Mouse (Mus musculus) cortical plate, adult 2 months (tissue): ENCODE data around the gene Spata1. TPM values are rescaled to one million over a fixed set of nuclear protein-coding genes. Genes with fewer than 3 reads are reported as not detected.

Experiments
- H3K27ac ChIP-seq: fragments of 200-500 bp; 2 replicates; pipeline ENCODE4 v1.5.1; 2012; ENCODE audit warnings: low read length, control low read depth, inconsistent platforms; ENCODE audit not compliant: insufficient read depth
- H3K4me1 ChIP-seq: fragments of 200-500 bp; 2 replicates; pipeline ENCODE4 v1.6.1; 2011; ENCODE audit warnings: low read length; ENCODE audit not compliant: control insufficient read depth, insufficient read depth
- H3K4me3 ChIP-seq: fragments of 200-500 bp; 2 replicates; pipeline ENCODE4 v1.5.1; 2011; ENCODE audit warnings: mild to moderate bottlenecking, low read length, control low read depth; ENCODE audit not compliant: insufficient read depth
- CTCF ChIP-seq: fragments of 200-500 bp; IDR thresholded peaks from 2 replicates; pipeline ENCODE4 v1.5.1; 2011; ENCODE audit warnings: mild to moderate bottlenecking, control low read depth, low read length; ENCODE audit not compliant: insufficient read depth; ENCODE audit errors: extremely low read depth
- POLR2A ChIP-seq: fragments of 200-500 bp; IDR thresholded peaks from 2 replicates; pipeline ENCODE4 v1.6.1; 2011; ENCODE audit warnings: mild to moderate bottlenecking, low read length, control low read depth; ENCODE audit not compliant: insufficient read depth; ENCODE audit errors: extremely low read depth
- polyA plus RNA-seq: library from polyadenylated mRNA; depleted of rRNA; stranded (reverse); fragments of >200 nt; gene quantifications from 2 replicates; pipeline ENCODE4 v1.2.3, GENCODE M21; 2012; rRNA removed

Spata1 gene
- polyA plus RNA-seq, 1 experiment = 3.7 TPM

DNA sequence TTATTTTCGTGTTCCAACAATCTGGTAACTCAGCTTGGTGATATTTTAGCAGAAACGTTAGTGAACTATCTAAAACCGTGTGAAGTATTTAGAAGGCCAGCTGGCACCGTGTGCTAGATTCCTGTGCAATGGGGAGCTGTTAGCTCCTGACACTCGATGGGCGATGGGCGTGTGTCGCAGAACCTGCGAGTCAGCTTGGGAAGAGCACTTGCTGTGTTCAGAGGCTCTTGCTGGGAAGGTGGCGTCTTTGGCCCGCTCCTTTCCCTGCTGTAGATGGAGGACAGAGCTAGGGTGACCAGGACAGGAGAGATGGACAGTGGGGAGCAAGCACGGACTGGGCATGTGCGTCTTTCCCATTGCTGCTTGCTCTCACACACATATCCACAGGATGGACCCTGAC, 86.5 kb downstream of the Spata1 start:
- no peak for TF ChIP-seq CTCF
- TF ChIP-seq POLR2A = no peak

DNA sequence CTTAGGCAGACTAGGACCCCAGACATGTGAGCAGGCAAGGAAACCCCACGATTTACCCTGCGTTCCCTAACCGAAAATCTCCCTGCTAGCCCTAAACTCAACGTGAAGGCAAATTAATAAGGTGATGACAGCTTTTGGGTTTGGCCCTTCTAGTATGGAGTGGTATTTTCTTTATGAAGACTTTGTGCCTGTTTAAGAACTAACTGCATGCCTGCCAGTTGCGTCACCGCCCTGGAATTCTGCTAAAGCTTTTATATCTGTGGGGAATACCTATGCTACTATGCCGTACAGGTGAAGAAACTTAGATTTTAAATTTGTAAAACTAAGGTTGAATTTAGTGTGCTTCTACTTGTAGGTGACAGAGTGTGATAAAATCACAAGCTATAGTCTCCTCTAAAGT, 87.1 kb downstream of the Spata1 start:
- no peak overlapping the region for H3K4me3 ChIP-seq
- TF ChIP-seq CTCF (no peak), POLR2A (no peak)
- H3K27ac ChIP-seq = no peak overlapping the region
- H3K4me1 ChIP-seq = peaks cover 11% of the 10 kb centered on the region

More for the DNA sequence above, 86.5 kb downstream of the Spata1 start:
- no peak overlapping the region for H3K4me3 ChIP-seq
- H3K4me1 ChIP-seq = peaks cover 8% of the 10 kb centered on the region
- H3K27ac ChIP-seq = no peak overlapping the region

DNA sequence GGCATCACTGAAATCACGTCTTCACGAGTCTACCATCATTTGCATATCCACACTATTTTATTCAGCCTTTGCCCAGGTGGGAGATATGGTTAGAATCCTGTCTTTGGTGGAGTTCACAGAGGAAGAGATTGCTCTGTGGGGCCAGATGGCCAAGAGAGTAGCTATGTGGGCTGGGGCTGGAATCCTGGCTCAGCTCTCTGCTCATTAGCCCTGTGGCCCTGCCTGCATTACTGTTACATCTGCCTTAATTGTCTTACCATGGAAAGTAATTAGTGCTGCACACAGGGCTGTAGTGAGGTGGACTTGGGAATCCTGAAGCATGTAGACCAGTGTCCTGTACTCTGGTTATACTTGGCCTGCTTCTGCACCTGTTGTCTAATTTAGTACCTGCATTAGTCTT, 87.5 kb downstream of the Spata1 start:
- Histone ChIP-seq H3K4me3 (no peak overlapping the region), H3K27ac (no peak overlapping the region), H3K4me1 (peaks cover 13% of the 10 kb centered on the region)
- no peak for TF ChIP-seq CTCF
- TF ChIP-seq POLR2A = no peak

DNA sequence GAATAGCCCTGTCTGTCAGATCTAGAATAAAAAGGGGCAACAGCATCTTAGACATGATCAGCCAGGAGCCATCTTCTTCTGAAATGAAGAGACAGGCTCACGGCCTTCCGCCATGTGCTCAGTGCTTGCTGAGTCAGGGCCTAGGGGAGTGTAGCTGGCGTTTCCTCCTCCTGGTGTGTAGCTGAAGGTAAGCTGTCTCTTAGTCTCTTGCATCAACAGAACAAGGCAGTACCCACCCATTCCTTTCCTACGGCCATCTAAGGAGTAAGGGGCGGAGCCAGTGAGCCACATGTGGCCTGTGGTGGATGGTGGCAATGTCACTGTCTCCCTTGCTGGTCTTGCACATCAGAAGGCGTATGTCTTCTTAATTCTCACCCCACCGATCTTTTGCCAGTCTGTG, 89.4 kb downstream of the Spata1 start:
- H3K27ac ChIP-seq = no peak overlapping the region
- H3K4me1 ChIP-seq = peaks cover 17% of the 10 kb centered on the region
- H3K4me3 ChIP-seq = no peak overlapping the region
- TF ChIP-seq POLR2A (no peak), CTCF (no peak)

Other genes with a start within 250 kb of the Spata1 start
- gene Ssx2ip, start 95.1 kb downstream of the Spata1 start, polyA plus RNA-seq = 40.7 and 41.8 TPM in 2 replicates
- gene Ctbs, start 50.0 kb downstream of the Spata1 start, polyA plus RNA-seq = 4.4 and 4.5 TPM in 2 replicates
- gene Gng5, start 54 bp upstream of the Spata1 start, polyA plus RNA-seq = 79.7 and 97.3 TPM in 2 replicates
- gene Rpf1, start 21.7 kb upstream of the Spata1 start, polyA plus RNA-seq = 18.4 and 19.6 TPM in 2 replicates
- gene Uox, start 70.7 kb upstream of the Spata1 start, polyA plus RNA-seq = 0.74 and 0.75 TPM in 2 replicates
- gene Dnase2b, start 115.8 kb upstream of the Spata1 start, polyA plus RNA-seq = 0.04 TPM in 1 of 2 replicates, not detected in the other
- 0.10 TPM in 1 of 2 replicates, not detected in the other for gene 4930503B20Rik, start 151.6 kb upstream of the Spata1 start, polyA plus RNA-seq
- gene Samd13, start 185.8 kb upstream of the Spata1 start, polyA plus RNA-seq = 0.42 and 0.54 TPM in 2 replicates